Mouse (Mus musculus) midbrain, embryonic 14.5 days (tissue): ENCODE results near the gene Cntn5. TPM values are rescaled to one million over a fixed set of nuclear protein-coding genes. Genes with fewer than 3 reads are reported as not detected.

Experiments used
- ATAC-seq: fragments of 200-750 bp; cut with Nextera tagmentation; 2 replicates; pipeline ENCODE4 v1.8.0; 2017; ENCODE audit warnings: moderate number of reproducible peaks, moderate library complexity; ENCODE audit not compliant: low FRiP score, low TSS enrichment
- DNase-seq: peaks from one replicate; pipeline ENCODE4 v3.0.0-alpha.2; 2015
- H3K27ac ChIP-seq: fragments of 300-500 bp; sonication (generic); replicated peaks from 2 replicates; pipeline ENCODE4 v1.5.1; 2014; ENCODE audit warnings: mild to moderate bottlenecking, low read depth, low read length, moderate library complexity
- H3K27me3 ChIP-seq: fragments of 300-500 bp; sonication (generic); 2 replicates; pipeline ENCODE4 v1.6.1; 2014; ENCODE audit warnings: low read length, control low read depth, mixed read lengths; ENCODE audit not compliant: control insufficient read depth, insufficient read depth
- H3K36me3 ChIP-seq: fragments of 300-500 bp; sonication (generic); 2 replicates; pipeline ENCODE4 v1.6.1; 2014; ENCODE audit warnings: low read length, control low read depth; ENCODE audit not compliant: control insufficient read depth, insufficient read depth
- H3K4me1 ChIP-seq: fragments of 300-500 bp; sonication (generic); 2 replicates; pipeline ENCODE4 v1.6.1; 2014; ENCODE audit warnings: mild to moderate bottlenecking, antibody characterized with exemption, low read length, control low read depth; ENCODE audit not compliant: control insufficient read depth, insufficient read depth
- H3K4me2 ChIP-seq: fragments of 300-500 bp; sonication (generic); 2 replicates; pipeline ENCODE4 v1.6.1; 2014; ENCODE audit warnings: mild to moderate bottlenecking, low read length, moderate library complexity
- H3K4me3 ChIP-seq: fragments of 300-500 bp; sonication (generic); replicated peaks from 2 replicates; pipeline ENCODE4 v1.5.1; 2014; ENCODE audit warnings: low read depth, low read length
- H3K9ac ChIP-seq: fragments of 300-500 bp; sonication (generic); replicated peaks from 2 replicates; pipeline ENCODE4 v1.6.1; 2014; ENCODE audit warnings: mild to moderate bottlenecking, low read length, moderate library complexity
- H3K9me3 ChIP-seq: fragments of 300-500 bp; sonication (generic); 2 replicates; pipeline ENCODE4 v1.6.1; 2016; ENCODE audit warnings: low read length, control low read depth, mixed read lengths; ENCODE audit not compliant: control insufficient read depth
- WGBS: fragments of 180-500 bp; shearing (Covaris S2); extraction: QIAGEN DNeasy Blood & Tissue Kit; methylation state at CpG from one replicate; pipeline ENCODE4 v1.1.7; 2014; 5-methylcytosine and 5-hydroxymethylcytosine counted together
- polyA plus RNA-seq: library from polyadenylated mRNA; unstranded; fragments of >200 nt; fragmentation: Nextera tagmentation; extraction: Ambion mirVana; gene quantifications from 2 replicates; pipeline ENCODE4 v1.2.1, GENCODE M21; 2014

Gene Cntn5
- polyA plus RNA-seq, 1 experiment from 2014 or later, result 13.1 TPM

DNA sequence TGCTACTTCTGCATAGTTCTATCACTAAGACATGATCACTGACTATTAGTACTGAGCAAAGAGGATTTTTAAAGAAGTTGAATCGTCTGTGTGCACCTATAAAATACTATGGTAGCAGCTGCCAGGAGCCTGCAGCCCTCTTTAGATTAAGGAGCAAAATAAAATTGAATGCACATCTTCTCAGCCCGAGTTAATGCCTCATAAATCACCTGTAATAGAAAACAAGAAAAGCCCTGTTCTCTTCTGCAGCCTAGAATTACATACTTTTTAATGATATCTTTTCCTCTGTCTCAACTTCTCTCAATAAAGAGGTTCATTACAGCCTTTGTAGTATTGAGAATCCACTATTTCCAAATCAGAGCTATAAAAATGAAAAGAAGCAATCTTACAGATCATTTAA is 109.5 kb downstream of the Cntn5 start:
- ATAC-seq, result no peak
- H3K4me2 ChIP-seq, result no peak overlapping the region
- H3K4me3 ChIP-seq, result no peak overlapping the region
- H3K27ac ChIP-seq, result no peak overlapping the region
- H3K4me1 ChIP-seq, result no peaks in the 10 kb centered on the region
- 74% methylated on average over 2 of the region's 2 CpGs for WGBS
- H3K27me3 ChIP-seq, result no peaks in the 10 kb centered on the region
- DNase-seq, result no peak
- H3K36me3 ChIP-seq, result no peaks in the 10 kb centered on the region
- no peaks in the 10 kb centered on the region for H3K9me3 ChIP-seq
- no peak overlapping the region for H3K9ac ChIP-seq

DNA sequence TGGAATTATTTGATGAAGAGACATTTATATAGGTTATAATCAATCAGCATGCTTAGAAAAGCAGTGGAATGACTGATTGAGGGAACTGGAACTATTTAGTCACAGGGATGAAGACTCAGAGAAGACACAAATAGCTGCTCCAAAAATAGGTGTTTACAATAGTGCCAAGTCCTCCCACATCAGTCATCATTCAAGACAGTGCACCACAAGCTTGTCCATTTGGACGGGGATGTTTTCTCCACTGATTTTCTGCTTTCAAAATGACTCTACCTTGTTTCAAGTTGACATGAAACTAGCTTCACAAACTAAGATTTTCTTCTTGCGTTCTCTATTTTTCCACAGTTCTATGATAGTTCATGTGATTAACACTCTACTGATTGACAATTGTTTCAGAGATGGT is 172.7 kb downstream of the Cntn5 start:
- ATAC-seq, result no peak

DNA sequence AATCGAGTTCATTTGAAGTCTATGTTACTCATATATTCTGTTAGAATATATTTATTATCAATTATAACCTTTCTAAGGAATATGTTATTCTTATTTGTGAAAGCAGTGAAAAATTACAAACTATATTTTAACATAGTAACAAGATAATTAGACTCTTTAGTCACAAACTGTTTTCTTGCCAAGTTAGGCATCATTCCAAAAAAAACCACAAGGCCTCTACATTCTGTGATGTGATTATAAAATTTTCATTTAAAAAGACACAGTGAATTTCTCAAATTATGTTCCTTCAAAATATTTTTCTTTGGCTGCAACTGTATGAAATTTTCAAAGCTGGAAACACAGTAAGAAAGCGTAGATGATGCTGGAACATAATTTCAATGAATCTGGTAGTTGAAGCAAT is 180.4 kb downstream of the Cntn5 start:
- Histone ChIP-seq H3K27me3 (no peaks in the 10 kb centered on the region), H3K36me3 (no peaks in the 10 kb centered on the region), H3K9me3 (no peaks in the 10 kb centered on the region), H3K27ac (no peak overlapping the region), H3K9ac (no peak overlapping the region), H3K4me3 (no peak overlapping the region), H3K4me2 (no peak overlapping the region), H3K4me1 (no peaks in the 10 kb centered on the region)
- DNase-seq (no peak), ATAC-seq (no peak)
- 89% methylated on average over 2 of the region's 2 CpGs for WGBS

More for the DNA sequence above, 172.7 kb downstream of the Cntn5 start:
- no peak for DNase-seq
- H3K4me3 ChIP-seq, result no peak overlapping the region
- H3K9ac ChIP-seq, result no peak overlapping the region
- no peaks in the 10 kb centered on the region for H3K27me3 ChIP-seq
- H3K27ac ChIP-seq, result no peak overlapping the region
- 95% methylated on average over 2 of the region's 2 CpGs for WGBS
- H3K36me3 ChIP-seq, result no peaks in the 10 kb centered on the region
- H3K4me1 ChIP-seq, result no peaks in the 10 kb centered on the region
- no peak overlapping the region for H3K4me2 ChIP-seq
- no peaks in the 10 kb centered on the region for H3K9me3 ChIP-seq

DNA sequence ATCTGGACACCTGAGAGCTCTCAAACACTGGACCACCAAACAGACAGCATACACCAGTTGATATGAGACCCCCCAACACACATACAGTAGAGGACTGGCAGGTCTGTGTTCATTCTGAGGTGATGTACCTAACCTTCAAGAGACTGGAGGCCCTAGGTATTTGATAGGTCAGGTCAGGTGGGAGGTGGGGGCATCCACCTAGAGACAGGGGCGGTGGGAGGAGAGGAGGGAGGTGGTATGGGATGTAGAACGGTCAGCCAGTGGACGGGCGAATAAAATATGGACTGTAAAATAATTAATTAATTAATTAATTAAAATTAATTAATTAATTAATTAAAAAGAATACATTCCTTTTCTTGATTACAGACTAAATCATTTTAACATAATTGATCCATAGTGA is 182.5 kb downstream of the Cntn5 start:
- Histone ChIP-seq H3K9me3 (no peaks in the 10 kb centered on the region), H3K36me3 (no peaks in the 10 kb centered on the region), H3K27ac (no peak overlapping the region), H3K27me3 (no peaks in the 10 kb centered on the region), H3K9ac (no peak overlapping the region), H3K4me2 (no peak overlapping the region), H3K4me1 (no peaks in the 10 kb centered on the region), H3K4me3 (no peak overlapping the region)
- no peak for ATAC-seq
- no peak for DNase-seq
- 91% methylated on average over 4 of the region's 4 CpGs for WGBS

DNA sequence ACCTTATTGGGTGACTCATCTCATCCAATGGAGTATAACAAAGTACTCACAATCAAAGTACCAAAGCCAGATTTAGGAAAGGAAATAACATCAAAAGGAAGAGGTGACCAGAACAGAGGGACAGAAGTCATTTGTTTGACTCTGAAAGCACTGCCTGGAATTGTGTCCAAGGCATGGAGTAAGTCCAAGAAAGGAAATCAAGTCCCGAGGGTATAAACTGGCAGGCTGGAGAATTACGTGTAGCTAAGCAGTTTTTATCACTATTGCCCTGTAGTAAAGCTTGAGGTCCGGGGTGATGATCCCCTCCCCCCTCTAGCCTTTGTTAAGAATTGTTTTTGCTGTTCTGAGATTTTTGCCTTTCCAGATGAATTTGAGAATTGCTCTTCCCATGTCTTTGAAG is 185.6 kb downstream of the Cntn5 start:
- Histone ChIP-seq H3K27ac (no peak overlapping the region), H3K4me1 (no peaks in the 10 kb centered on the region), H3K27me3 (no peaks in the 10 kb centered on the region), H3K9ac (no peak overlapping the region), H3K9me3 (no peaks in the 10 kb centered on the region), H3K36me3 (no peaks in the 10 kb centered on the region), H3K4me3 (no peak overlapping the region), H3K4me2 (no peak overlapping the region)
- 80% methylated on average over 3 of the region's 3 CpGs for WGBS
- DNase-seq, result no peak
- ATAC-seq, result no peak

DNA sequence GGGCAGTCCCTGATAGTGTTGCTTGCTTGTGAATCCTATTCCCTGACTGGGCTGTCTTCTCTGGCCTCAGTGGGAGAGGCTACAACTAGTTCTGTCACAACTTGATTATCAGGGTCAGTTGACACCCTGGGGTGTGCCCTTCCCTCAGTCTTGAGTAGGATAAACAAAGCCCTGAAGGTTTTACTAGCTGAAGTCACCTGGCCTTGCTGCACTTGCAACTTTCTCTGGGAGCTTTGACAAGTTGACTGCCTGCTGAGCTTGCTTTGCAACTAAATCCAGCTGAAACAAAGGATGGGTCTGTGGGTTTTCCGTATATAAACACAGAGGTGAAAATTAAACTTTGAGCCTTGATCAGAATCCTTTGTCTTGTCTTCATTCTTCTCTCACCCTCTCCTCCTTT is 190.9 kb downstream of the Cntn5 start:
- no peaks in the 10 kb centered on the region for H3K9me3 ChIP-seq
- no peaks in the 10 kb centered on the region for H3K36me3 ChIP-seq
- ATAC-seq, result no peak
- no peak for DNase-seq
- no peak overlapping the region for H3K9ac ChIP-seq
- no peaks in the 10 kb centered on the region for H3K27me3 ChIP-seq
- WGBS, result 15% methylated on average over 1 of the region's 1 CpGs
- no peak overlapping the region for H3K4me3 ChIP-seq
- H3K27ac ChIP-seq, result no peak overlapping the region
- H3K4me2 ChIP-seq, result no peak overlapping the region
- no peaks in the 10 kb centered on the region for H3K4me1 ChIP-seq

DNA sequence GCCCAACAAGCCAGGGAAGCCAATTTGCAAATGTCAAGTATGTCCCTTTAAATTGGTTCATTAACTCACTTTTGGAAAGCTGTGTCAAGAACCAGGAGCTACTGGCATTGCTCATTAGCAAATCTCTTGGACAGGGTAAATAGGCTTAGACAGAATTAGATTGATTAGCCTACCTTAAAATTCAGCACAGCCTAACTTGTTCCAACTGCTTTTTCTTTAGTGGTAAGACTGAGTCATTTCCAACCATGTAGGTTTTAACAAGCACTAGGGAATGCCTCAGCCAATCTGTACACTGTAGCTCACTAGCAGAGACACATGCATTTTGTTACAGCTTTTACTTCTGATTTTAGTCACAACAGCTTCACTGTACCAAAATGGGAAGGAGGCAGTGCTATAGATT is 222.9 kb downstream of the Cntn5 start:
- ATAC-seq (no peak), DNase-seq (no peak)
- no peak overlapping the region for H3K27ac ChIP-seq
- H3K4me3 ChIP-seq, result no peak overlapping the region
- H3K9ac ChIP-seq, result no peak overlapping the region
- H3K4me1 ChIP-seq, result no peaks in the 10 kb centered on the region
- H3K27me3 ChIP-seq, result no peaks in the 10 kb centered on the region
- no peak overlapping the region for H3K4me2 ChIP-seq
- no peaks in the 10 kb centered on the region for H3K36me3 ChIP-seq
- H3K9me3 ChIP-seq, result no peaks in the 10 kb centered on the region

DNA sequence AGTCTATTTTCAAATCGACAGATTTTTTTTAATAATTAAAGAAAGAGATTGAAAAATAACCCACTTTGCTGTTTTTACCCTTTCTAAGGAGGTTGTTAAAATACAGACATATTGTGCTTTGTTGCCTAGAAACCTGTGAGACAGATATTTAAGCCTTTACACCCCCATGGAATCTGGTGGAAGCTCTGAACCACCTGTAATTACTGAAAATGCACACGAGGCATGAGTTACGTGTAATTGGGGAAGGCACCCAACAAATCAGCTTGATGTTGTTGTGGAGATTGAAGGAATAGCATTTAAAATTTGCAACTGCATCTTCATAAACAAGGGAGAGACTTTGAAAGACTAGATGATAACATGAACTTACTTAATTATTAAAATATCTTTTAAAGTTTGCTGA is 223.4 kb downstream of the Cntn5 start:
- Histone ChIP-seq H3K27ac (no peak overlapping the region), H3K4me2 (no peak overlapping the region), H3K27me3 (no peaks in the 10 kb centered on the region), H3K36me3 (no peaks in the 10 kb centered on the region), H3K9ac (no peak overlapping the region), H3K4me1 (no peaks in the 10 kb centered on the region), H3K9me3 (no peaks in the 10 kb centered on the region), H3K4me3 (no peak overlapping the region)
- DNase-seq (no peak), ATAC-seq (no peak)
- WGBS, result 85% methylated on average over 3 of the region's 3 CpGs

DNA sequence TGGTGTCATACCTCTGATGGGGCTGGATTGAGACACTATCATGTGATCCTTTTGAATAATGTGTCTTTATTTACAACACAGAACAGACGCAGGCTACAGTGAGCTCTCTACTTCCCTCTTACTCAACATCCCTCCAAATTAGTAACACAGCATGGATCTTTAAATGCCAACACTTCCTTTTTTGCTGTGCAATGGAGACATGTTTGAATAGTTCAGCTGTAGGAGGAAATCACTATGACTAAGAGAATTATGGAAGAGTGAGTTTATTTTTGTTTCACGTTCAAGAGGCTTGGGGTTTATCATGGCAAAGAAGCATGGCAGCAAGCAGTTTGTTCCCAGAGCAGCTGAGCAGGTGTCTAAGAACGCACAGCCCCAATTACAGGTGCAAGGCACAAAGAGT is 235.9 kb downstream of the Cntn5 start:
- no peak overlapping the region for H3K4me2 ChIP-seq
- H3K36me3 ChIP-seq, result no peaks in the 10 kb centered on the region
- H3K27me3 ChIP-seq, result no peaks in the 10 kb centered on the region
- 82% methylated on average over 3 of the region's 3 CpGs for WGBS
- no peak for ATAC-seq
- no peak overlapping the region for H3K27ac ChIP-seq
- no peaks in the 10 kb centered on the region for H3K9me3 ChIP-seq
- no peak overlapping the region for H3K9ac ChIP-seq
- DNase-seq, result no peak
- H3K4me1 ChIP-seq, result no peaks in the 10 kb centered on the region
- H3K4me3 ChIP-seq, result no peak overlapping the region
